Mouse (Mus musculus) hindlimb bud, embryonic 11.5 days (tissue): ENCODE measurements around the gene Ripk1.
A peak's percentile ranks its signal among the peaks of the same experiment; 100 is the strongest.
"Not testable (repeated sequence)": the region's sequence is repeated elsewhere in the genome, so short reads cannot be mapped to it uniquely, and the experiment has no call there.

Experiments used
- DNase-seq: peaks from one replicate; pipeline ENCODE4 v3.0.0-alpha.2; 2012; ENCODE audit warnings: low read depth, low spot score; ENCODE audit errors: extremely low spot score

Gene Ripk1

DNA sequence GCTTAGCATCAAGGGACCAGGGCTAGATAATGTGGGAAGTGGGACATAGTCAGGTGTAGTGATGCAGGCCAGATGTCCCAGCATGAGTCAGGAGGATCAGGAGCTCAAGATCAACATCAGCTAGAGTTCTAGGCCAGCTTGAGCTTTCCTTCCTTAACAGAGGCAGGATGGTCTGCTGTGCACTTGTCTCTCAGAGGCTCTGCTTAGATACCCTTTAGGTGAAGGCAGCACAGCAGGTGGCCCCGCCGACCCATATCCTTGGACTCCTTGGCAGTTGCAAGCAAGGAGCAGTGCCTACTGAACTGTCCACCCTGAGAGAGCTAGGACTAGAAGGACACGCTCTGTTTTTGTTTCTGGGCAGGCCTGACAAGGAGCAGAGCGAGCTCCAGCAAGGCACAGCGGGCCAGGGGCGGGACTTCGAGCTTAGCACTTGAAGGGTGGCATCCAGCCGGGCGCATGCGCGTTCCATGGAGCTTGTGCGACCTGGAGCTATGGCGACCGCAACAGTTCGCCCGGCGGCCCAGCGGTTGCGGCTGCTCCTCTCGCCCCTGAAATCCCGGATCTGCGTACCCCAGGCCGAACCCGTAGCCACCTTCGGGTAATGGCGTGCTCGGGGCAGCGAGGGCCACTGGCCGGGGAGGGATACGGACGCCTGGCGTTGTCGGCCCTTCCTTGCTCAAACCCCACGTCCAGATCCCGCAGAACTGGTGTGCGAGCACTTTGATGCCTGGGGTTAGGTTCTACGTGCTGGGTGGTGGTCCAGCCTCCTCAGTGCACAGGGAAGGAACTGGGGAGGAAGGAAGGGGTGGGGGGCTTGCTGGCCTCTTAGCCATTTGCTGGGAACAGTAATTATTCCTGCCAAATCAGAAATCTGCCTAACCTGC, 35.3 kb downstream of the Ripk1 start, which contains the start of gene Bphl:
TSS of gene Bphl (plus strand) at position 426 of the 884 bp plus-strand sequence.
- DNase-seq = peak; percentile 73

DNA sequence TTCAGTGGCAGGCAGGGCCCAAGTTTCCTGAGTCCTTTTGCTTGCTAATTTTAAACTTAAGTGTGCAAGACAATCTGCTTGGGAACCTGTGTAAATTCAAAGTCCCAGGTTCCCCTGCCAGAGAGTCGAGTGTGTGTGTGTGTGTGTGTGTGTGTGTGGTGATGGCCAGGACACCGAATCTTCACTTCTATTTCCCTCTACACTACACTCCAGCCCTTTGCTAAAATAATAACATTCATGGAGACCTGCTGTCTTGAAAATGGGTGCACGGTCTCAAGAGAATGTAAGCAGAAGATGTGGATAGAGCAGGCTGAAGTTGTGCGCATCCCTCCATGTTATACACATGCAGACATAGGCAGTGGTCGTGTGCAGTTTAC, 35.9 kb downstream of the Ripk1 start:
- DNase-seq = no peak

DNA sequence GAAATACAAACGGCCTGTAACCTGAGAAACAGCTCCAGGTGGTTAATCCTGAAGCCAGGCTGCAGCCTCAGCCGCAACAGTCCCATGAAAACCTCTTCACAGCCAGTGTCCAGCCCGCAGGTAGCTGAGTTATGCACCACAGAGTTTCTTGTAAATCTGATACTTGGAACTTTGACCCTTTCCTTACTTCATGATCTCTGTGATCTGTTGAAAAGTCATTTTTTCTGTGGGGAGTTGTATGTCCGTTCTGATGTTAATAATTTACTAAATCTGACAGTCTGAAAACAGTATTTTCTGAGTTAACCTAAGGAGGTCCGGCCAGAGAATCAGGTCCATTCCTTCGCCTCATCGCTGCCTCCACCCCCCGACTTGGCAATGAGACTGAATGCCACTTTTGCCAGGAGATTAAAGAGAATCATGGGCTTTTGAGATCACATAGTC, 36.8 kb downstream of the Ripk1 start:
- DNase-seq = no peak

DNA sequence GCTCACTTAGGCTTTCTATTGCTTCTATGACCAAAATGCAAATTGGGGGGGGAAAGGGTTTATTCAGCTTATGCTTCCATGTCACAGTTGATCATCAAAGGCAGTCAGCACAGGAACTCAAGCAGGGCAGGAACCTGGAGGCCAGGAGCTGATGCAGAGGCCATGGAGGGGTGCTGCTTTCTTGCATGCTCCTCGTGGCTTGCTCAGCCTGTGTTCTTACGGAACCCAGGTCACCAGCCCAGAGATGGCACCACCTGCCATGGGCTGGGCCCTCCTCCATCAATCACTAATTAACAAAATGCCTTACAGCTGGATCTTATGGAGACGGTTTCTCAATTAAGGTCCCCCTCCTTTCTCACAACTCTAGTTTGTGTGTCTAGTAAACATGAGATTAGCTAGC, 37.9 kb downstream of the Ripk1 start:
- DNase-seq = no peak

DNA sequence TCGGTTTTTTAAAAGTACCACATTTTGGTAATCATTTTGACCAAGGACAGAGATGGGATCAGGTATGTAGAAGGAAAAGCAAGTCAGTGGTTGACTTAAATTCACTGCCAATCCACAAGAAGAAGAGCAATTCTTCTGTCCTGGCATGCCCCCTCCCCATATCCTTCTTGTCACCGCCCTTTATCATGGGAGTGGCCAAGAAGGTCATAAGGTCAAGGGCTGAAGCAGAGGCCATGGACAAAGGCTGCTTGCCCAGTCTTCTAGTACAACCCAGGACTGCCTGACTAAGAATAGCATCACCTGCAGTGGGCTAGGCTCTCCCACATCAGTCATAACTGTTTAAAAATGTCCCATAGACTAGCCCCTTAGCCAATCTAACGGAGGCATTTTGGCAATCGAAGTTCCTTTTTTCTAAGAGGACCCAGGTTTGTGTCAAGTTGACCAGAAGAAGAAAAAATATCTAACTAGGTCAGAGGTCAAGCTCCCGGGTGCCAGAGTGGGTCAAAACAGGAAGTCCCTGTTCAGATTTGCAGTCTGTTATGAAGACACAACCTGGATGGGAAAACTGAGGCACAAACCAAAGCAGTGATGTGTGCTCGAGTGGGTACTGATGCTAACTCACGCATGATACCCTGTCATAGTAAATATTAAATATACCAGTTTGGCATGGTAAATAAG, 41.7 kb downstream of the Ripk1 start:
- DNase-seq = no peak

DNA sequence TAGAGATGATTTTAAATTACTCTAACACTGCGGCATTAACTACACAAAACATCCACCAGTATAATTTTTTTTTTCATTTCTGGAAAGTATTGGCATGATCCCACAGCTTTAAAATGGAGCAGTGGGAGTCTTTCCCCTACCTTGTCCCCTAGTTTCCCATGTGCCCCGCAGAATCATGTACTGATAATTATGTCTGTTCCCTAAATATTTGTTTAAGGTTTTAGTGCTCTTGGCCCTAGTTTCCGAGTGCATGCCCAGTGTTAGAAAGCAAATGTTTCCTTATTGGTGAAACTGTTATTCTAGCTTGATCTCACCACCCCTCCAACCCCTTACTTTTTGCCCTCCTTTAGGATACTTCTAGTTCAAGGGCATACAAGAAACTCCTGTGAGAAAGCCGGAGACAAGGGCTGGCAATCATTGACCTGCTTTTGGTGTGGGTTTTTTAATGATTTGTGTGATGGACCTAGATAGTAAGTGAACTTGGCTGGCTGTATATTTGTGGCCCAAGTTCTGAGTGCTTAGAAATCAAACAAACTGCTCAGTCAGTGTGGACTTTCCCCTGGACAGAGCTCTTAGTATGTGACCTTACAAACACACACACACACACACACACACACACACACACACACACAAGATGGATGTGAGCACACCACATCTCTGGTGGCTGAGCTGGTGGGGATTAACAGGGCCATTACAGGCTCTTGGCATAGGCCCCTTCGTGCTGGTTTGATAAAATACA, 43.5 kb downstream of the Ripk1 start:
- DNase-seq = no peak

DNA sequence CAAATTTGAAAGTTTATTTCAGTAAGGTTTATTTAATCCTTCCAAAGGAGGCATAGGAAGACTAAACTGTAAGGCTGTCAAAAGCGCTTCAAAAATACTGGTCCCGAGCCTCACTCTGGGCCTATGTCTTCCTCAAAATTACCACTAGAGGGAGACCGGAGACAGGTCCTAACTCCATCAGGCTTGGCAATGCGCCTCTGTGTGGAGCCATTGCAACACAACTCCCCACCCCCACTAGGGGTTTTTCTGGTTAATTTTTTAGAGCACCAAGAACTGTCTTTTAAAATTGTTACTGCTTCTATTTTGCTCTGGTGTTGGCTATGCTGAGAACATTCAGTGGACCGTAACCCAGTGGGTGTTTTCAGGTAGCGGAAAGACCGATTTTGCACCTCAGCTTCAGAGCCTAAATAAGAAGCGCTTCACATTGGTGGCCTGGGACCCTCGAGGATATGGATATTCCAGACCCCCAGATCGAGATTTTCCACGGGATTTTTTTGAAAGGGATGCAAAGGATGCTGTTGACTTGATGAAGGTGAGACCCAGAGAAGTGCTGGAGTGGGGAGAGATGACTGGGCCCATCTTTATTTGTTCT, 44.4 kb downstream of the Ripk1 start:
- peak; percentile 46 for DNase-seq

DNA sequence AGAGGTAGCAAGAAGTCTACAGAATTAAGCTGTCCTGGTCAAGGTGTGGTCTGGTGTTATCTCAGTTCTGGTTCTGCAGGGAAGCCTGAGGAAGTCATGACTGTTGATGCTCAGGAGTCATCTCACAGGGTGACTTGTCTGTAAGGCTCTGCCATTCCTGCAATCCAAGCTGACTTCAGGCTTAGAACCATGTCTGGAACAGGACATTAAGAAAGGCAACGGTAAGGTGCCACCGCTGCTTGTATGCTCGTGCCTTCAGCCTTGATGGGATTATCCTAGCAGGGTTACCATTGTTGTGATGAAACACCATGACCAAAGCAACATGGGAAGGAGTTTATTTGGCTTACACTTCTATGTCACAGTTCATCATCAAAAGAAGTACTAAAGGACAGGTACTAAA, 45.4 kb downstream of the Ripk1 start:
- no peak for DNase-seq

DNA sequence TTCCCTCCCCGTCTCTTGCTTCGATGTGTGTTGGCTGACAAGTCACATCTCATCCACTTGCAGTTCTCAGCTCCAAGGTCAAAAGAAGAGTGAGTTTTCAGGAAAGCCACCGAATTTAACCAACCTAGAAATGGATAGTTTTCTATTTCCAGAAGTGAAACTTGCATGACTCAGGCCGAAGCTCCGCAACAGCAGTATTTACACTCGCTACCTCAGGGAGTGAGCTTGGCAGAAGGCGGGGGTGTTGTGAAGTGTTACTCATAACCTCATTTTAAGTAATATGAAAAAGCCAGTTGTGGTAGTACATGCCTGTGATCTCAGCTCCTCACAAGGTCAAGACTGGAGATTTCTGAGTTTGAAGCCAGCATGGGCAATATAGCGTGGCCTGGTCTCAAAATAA, 48.3 kb downstream of the Ripk1 start:
- DNase-seq = no peak

DNA sequence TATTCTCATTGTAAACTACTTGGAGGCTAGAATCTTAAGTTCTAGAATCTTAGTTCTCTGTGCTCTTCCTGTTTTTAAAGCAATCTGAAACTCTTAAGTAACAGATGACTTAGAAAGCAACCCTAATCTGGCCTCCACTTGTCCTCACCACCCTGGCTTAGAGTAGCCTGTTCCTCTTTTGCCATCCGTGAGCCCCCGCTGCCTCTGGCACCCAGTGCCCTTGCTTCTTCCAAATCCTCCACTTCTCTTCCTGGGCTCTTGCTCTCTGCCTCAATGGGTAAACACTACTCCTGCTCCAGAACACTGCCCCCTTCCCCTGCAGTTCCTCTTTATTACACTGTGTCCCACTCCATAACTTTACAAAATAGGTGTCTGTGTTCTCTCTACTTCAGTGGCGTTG, 49.5 kb downstream of the Ripk1 start:
- DNase-seq = no peak

DNA sequence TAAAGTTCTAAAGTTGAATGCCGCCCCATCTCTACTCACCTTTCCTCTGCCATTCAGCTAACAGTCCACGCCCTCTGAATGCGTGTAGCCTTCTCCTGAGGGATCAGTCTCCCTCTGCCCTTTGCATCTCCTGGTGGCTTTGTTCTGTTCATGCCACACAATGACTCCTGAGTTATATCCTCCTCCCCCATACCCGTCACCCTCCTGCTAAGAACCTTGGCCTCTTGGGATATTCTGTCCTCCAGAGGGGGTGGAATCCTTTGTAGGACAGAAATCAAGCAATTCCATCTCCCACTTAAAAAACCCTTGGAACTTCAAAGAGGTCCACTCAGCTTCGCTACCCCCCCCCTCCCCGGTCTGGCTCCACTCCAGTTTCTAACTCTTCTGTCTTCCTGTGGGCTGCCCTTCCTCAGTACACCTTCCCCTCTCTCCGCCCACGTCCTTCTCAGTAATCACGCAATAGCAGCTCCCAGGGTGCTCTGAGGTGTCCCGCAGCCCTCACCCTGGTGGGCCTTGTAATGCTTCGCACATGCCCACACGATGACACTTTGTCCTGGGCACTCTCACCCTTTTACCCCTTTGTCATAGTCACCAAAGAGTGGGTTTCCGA, 51.6 kb downstream of the Ripk1 start:
- no peak for DNase-seq

DNA sequence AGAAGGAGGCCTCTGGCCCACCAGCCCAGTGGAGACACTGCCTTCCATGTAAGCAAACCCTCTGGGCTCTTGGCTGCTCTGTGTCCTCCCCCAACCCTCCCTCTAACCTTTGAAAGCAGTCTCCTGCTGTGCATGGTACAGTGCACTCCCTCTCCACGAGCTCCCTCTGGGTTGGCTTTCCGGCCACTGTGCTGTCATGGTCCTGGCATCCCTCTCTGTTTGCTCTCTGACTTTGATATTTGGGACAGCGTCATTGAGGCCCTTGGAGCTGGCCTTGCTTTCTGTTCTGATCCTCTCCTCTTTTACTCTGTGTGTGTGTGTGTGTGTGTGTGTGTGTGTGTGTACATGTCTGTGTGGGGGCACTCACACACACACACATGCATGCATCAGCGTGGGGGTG, 52.2 kb downstream of the Ripk1 start:
- no peak for DNase-seq

DNA sequence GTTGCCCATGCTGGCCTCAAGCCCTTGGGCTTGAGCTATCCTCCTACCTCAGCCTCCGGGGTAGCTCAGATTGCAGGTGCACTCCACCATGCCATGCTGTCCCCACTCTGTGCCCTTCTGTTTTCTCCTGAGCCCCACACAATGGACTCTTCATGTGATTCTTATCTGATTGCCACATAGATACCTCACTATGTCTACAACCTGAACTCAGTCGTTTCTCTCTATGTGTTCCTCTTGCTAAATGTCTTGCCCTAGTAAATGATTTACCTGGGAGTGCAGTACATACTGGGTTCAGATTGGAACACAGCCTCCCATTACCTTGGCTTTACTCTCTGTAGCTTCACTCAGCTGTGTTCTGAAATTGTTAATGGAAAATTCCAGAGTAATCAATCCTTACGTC, 52.8 kb downstream of the Ripk1 start:
- no peak for DNase-seq

DNA sequence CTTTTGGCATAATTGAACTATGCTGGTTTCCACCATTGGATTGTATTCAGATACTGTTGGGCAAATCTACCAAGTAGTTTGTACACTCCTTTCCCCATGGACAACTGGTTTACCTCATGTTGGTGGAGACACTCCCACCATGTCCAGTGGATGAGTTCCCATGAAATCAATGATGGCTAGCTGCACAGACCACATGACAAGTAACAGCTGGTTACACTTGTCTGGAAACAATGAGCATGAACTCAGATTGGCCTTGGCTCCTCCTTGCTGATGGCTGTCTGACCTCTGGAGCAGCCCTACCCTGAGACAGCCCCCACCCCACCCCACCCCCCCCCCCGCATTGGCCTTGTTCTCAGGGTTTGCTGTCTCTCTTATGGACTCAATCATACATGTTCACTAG, 55.1 kb downstream of the Ripk1 start:
- DNase-seq = no peak

DNA sequence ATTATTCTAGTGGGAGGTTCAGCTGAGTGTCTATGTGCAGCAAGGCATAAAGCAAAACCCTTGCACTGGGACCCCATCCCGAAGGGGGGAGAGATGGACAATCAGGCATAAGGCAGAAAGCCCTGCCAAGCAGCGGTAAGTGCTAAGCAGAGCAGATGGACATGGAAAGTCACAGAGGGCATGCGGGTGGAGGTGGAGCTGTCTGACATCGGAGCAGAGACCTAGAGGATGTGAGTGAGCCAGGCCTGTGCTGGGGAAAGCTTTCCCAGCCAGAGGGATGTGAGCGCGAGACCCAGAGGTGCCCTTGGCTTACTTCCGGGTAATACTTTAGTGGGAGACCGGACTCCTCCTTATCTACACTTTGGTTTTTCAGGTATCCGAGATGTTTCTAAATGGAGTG, 57.9 kb downstream of the Ripk1 start:
- no peak for DNase-seq

DNA sequence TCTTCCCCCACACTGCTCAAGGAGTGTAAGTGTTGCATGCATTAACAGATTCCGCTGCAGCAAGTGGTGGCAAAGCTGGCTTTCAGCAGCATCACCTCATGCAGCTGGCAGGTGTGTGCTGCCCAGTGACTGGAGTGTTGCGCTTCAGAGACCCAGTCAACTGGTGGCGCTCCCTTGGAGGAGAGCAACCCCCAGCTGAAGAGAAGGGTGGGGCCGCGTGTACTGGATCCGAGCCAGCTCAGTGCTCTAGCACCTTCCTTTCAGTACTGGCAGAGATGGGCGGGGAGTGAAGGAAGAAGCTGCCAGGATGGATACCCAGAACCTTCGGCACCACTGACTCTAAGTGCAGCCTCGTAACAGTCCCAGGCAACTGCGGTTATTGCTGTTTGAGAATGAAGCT, 60.3 kb downstream of the Ripk1 start:
- no peak for DNase-seq

DNA sequence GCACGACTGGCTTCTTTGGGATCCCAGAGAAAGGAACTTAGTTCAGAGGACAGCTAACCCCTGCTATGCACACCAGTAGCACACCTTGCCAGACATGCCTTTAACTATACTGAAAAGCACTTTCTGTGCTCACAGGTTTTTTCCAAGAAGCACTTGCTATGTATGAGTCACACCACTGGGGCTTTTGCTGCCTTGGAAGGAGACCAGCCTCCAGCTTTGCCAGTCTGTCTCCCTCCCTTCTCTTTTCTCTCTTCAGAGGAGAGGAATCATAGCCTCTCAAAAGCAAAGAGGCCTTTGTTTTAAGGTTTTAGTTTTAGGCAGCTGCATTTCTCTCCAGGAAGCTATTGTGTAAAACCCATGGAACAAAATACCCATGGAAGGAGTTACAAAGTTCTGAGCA, 64.2 kb downstream of the Ripk1 start:
- DNase-seq = no peak

DNA sequence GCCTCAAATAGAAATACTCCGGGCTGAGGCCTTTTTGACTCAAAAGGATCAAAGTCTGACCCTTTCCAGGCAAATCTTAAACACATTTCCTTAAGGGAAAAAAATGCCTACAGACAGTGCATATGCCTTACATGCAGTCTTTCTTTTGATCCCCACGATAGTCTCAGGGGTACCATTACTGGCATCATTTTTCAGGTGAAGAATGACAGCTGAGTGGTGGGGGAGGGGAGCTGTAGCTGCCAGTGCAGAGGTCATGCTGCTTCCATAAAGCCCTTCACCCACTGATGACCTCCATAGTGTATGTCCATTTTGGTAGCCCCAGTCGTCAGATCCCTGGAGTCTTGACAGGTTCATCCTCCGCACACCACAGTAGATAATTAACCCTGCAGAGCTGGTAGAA, 68.1 kb downstream of the Ripk1 start:
- no peak for DNase-seq

DNA sequence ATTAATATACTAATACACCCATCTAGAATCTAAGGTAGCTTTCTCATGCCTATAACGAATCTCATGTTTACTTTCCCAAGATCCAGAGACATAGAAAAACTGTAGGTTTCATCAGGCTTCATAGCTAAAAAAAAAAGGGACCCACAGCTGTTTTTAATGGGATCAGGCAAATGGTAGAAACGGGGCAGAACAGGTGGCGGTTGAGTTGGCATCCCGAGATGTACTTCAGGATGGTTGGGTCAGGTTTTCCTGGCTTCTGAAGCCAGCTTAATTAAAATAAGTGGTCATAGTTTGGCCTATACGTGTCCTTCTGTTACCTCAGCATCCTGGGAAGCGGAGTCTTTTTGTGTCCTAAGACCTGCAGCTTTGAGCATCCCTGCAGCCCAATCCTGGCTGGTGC, 69.7 kb downstream of the Ripk1 start:
- DNase-seq = no peak

DNA sequence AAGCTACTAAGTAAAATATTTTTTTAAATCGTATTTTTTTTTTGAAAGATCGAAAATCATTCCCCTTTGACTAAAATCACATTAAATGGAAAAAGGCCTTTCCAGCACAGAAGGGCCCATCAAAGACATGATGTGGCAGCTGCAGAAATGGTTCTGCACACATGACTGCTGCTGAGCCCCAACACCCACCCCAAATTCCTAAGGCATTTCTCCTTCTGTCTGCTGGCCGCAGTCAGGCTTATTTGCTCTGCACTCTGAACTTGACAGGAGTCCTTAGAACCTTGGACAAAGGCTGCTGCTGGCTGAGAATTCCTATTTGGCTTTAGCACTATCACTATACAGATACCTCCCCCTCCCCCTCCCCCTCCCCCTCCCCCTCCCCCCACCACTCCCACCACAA, 70.7 kb downstream of the Ripk1 start:
- no peak for DNase-seq

DNA sequence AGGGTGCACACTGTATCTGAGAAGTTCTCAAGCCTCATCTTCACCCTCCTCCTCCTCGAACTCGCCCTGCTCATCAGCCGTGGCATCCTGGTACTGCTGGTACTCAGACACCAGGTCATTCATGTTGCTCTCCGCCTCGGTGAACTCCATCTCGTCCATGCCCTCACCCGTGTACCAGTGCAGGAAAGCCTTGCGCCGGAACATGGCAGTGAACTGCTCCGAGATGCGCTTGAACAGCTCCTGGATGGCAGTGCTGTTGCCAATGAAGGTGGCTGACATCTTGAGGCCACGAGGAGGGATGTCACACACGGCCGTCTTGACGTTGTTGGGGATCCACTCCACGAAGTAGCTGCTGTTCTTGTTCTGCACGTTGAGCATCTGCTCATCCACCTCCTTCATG, 72.3 kb downstream of the Ripk1 start:
- DNase-seq = not testable (repeated sequence)
